Mouse (Mus musculus) liver, embryonic 14 days (tissue): ENCODE data around the gene Vmn1r168. TPM values are rescaled to one million over a fixed set of nuclear protein-coding genes. Genes with fewer than 3 reads are reported as not detected.

Experiments used
- polyA plus RNA-seq: library from polyadenylated mRNA; depleted of rRNA; stranded (reverse); fragments of >200 nt; gene quantifications from 2 replicates; pipeline ENCODE4 v1.2.3, GENCODE M21; 2012; rRNA removed

The Vmn1r168 gene
- not detected in 2 replicates for polyA plus RNA-seq

GRCm38 (mm10) chr7:23539432-23539831 lies at the start of gene Vmn1r168:
Gene Vmn1r168 (plus strand): TSS chr7:23539732.

GRCm38 (mm10) chr7:23507106-23507505 lies 32.4 kb upstream of the Vmn1r168 start, which contains the start of gene Vmn1r167:
Gene Vmn1r167 (minus strand): TSS chr7:23507206.

GRCm38 (mm10) chr7:23575226-23575625 lies 35.7 kb downstream of the Vmn1r168 start, which contains the start of gene Vmn1r169:
Gene Vmn1r169 (plus strand): TSS chr7:23575526.

Other genes starting within 250 kb of the Vmn1r168 start
- not detected in 2 replicates for gene Nlrp4e, start 238.5 kb upstream of the Vmn1r168 start, polyA plus RNA-seq
- gene Nlrp5, start 153.8 kb upstream of the Vmn1r168 start, polyA plus RNA-seq = not detected in 2 replicates
- gene Vmn1r167, start 32.5 kb upstream of the Vmn1r168 start, polyA plus RNA-seq = not detected in 2 replicates
- gene Vmn1r169, start 35.8 kb downstream of the Vmn1r168 start, polyA plus RNA-seq = not detected in 2 replicates
- gene Vmn1r170, start 66.4 kb downstream of the Vmn1r168 start, polyA plus RNA-seq = not detected in 2 replicates
- not detected in 2 replicates for gene Vmn1r171, start 91.0 kb downstream of the Vmn1r168 start, polyA plus RNA-seq
- gene Vmn1r172, start 118.6 kb downstream of the Vmn1r168 start, polyA plus RNA-seq = not detected in 2 replicates
- gene Vmn1r173, start 161.0 kb downstream of the Vmn1r168 start, polyA plus RNA-seq = not detected in 2 replicates
- not detected in 2 replicates for gene Vmn1r174, start 212.5 kb downstream of the Vmn1r168 start, polyA plus RNA-seq